Mouse (Mus musculus): ENCODE results near the gene Fbxw11.

- TF ChIP-seq CTCF (IDR thresholded peaks at IDR 0.05; ENCODE audit: extremely low read depth, insufficient read length, insufficient replicate concordance, low read depth, low read length) (no peak), POLR2A (IDR thresholded peaks at IDR 0.05; ENCODE audit: low read depth, low read length) (no peak)
Measured at GRCm38 (mm10) chr11:32715970-32716369, 73.4 kb downstream of the Fbxw11 start.

Data from small intestine, adult 2 months (tissue).